Mouse (Mus musculus) layer of hippocampus, adult 9-10 months (tissue): ENCODE results near the gene Ankrd50.

Experiments
- DNase-seq: peaks from one replicate; pipeline ENCODE4 v3.0.0; 2022; ENCODE audit warnings: low spot score

Ankrd50 gene

GRCm38 (mm10) chr3:38484191-38485106 is at the start of gene Ankrd50:
Ankrd50 (minus strand) TSS chr3:38484844.
- peak; percentile 93 for DNase-seq

GRCm38 (mm10) chr3:38534245-38534644 is 49.6 kb upstream of the Ankrd50 start:
- peak; percentile 25 for DNase-seq

- DNase-seq, result no peak
These were observed 35.8 kb upstream of the Ankrd50 start for GRCm38 (mm10) chr3:38520426-38520825.

DNA sequence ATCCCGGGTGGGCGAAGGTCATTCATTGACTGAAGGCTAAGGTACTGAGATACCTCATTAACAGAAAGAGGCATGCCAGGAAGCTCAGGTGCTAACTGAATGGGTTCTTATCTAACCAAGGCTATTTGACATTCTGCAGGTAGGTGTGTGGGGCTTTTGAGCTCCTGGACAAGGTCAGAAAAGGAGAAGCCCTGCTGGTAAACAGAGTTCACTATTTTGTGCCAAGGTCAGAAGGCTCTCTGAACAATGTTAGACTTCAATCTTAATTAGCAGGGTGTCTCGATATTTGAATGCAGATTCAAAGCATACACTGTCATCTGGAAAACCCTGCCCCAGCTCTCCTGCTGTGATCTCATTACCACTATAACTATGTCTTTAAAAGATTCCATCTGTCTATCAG is 35.3 kb upstream of the Ankrd50 start:
- no peak for DNase-seq

- DNase-seq, result no peak
These were observed 19.0 kb upstream of the Ankrd50 start for GRCm38 (mm10) chr3:38503606-38504005.

- DNase-seq, result no peak
These were observed 17.5 kb upstream of the Ankrd50 start for GRCm38 (mm10) chr3:38502156-38502555.

DNA sequence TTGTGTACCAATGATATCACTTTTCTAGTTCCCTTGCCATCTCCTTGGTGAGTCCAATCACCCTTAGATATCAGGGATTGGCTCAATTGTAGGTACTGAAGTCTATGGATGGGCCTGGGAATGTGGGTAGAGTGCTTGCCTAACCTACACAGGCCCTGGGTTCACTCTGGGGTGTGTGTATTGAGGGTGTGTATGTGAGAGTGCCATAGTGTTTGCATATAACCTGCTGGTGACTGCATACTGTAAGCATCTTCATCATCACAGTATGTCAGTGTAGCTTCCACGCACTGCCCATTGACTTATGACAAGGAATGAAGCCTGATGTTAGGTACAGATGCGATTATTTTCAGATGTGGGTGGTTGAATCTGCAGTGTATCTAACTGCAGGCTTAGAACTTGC is 17.1 kb upstream of the Ankrd50 start:
- DNase-seq, result no peak

DNA sequence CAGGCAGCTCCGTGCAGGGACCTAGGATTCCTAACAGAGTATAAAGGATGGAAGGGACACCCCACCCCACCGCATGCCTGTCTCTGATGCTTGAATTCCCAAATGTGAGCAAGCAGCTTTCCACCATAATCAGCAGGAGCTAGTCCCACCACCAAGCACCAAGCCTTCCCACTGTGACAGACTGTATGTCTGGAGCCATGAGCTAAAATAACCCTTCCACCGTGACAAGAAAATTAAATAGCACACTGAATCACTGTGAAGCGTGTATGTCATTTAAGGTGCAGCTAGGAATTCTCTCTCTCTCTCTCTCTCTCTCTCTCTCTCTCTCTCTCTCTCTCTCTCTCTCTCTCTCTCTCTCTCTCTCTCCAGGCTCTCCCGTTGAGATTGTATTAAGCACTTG is 16.7 kb upstream of the Ankrd50 start:
- no peak for DNase-seq

DNA sequence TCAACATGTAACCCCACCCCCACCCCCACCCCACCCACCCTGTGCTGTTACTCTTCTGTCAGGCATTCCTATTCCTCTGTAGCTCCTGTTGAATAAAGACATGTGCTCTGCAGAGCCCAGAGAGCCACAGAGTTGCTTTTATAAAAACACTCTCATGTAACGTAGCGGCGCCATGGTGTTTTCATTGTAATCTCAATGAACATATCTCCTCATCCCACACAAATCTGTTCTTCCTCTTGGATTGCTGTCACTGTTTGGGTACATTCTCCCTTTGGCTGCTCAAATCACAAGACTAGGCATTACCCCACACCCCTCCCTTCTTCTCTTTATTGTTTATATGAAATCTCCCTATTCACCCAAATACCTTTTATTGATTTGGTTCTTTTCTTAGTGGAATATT is 13.9 kb upstream of the Ankrd50 start:
- DNase-seq, result no peak

- DNase-seq, result no peak
These were observed 12.2 kb upstream of the Ankrd50 start for GRCm38 (mm10) chr3:38496795-38497385.

DNA sequence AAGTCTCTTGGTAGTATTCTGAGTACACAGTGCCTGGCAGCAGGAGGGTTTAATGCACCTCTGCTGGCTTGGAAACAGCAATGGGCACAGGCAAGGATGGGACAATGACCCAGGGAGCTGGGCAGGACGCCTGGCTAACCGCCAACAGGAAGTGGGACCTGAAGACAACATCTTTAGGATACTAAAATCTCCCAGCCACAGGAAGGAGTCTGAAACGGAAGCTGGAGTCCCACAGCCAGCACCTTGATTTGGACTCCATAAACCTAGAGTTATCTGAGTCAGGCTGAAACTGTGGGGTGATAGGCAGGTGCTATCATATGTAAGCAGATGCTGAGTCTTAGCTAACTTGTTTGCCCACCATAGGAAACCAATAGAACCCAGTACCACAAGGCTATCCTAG is 7.1 kb upstream of the Ankrd50 start:
- no peak for DNase-seq

DNA sequence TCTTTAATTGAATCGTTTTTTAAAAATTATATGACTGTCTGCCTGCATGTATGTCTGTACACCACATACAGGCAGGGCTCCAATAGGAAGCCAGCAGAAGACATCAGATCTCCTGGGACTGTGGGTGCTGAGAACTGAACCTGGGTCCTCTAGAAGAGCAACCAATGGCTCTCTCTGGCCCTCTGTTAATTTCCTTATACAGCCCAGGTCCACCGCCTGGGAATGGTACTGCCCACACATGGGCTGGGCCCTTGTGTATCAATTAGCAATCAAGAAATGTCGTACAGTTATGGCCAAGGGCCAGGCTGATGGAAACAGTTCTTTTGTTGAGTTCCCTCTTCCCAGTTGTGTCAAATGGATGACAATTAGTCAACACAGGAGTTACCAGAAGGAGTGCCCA is 6.6 kb upstream of the Ankrd50 start:
- DNase-seq, result no peak

- DNase-seq, result no peak
These were observed 6.1 kb upstream of the Ankrd50 start for GRCm38 (mm10) chr3:38490720-38491119.

DNA sequence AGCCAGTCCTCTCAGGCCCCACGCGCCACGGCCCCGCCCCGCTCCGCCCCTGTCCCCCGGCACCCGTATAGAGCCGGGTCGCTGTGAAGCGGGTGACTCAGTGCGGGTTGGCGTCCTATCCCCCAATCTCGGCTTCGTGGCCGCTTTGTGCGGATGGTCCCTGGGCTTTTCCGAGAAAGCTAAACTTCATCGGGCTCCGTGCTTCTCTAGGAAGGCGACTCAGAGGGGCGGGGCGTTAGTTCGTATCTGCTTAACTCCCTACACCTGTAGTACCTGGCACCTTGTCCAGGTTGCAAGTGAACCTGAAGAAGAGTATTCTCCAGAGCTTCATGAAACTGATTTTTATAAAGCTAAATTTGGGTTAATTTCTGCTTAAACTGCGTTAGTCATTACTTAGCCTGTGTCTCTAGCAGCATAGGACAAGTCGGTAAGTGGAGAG is 482 bp upstream of the Ankrd50 start:
- no peak for DNase-seq

- DNase-seq, result no peak
These were observed 1.1 kb downstream of the Ankrd50 start for GRCm38 (mm10) chr3:38483551-38483950.

DNA sequence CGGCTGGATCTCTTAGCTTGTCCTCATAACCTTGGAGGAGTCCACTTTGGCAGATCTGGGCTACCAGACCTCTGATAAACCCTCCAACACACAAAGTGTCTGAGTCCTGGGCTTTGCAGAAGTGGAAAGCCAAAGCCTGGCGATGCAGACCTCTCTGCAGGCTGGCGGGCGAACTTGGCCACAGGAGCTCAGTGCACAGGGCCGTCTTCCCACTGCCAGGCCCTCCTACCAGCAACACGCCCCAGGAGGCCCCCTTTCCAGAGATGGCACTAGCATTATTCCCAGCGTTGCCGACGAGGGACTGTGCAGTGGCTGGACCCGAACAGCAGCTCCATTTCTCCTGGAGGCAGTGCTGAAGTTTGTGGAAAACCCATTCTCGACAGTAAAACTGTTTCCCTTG is 1.9 kb downstream of the Ankrd50 start:
- DNase-seq, result no peak

GRCm38 (mm10) chr3:38481106-38481505 is 3.5 kb downstream of the Ankrd50 start:
- DNase-seq, result no peak

- DNase-seq, result no peak
These were observed 6.7 kb downstream of the Ankrd50 start for GRCm38 (mm10) chr3:38477936-38478335.

GRCm38 (mm10) chr3:38475587-38475986 is 9.1 kb downstream of the Ankrd50 start:
- DNase-seq, result no peak

- no peak for DNase-seq
These were observed 11.5 kb downstream of the Ankrd50 start for GRCm38 (mm10) chr3:38473138-38473537.

- no peak for DNase-seq
These were observed 13.1 kb downstream of the Ankrd50 start for GRCm38 (mm10) chr3:38471516-38471915.

GRCm38 (mm10) chr3:38468131-38468530 is 16.5 kb downstream of the Ankrd50 start:
- DNase-seq, result no peak

GRCm38 (mm10) chr3:38466880-38467405 is 17.7 kb downstream of the Ankrd50 start:
- DNase-seq, result no peak
